Mouse (Mus musculus): ENCODE results near the gene Tmem268. TPM values are rescaled to one million over a fixed set of nuclear protein-coding genes. Genes with fewer than 3 reads are reported as not detected.

Tmem268 gene
- polyA plus RNA-seq, 2 experiments: 5.1 to 7.9 TPM

GRCm38 (mm10) chr4:63625563-63626080, 67.0 kb downstream of the Tmem268 start:
- no peaks in the 10 kb centered on the region for H3K9me3 ChIP-seq (ENCODE audit: control insufficient read depth, low read length)
- TF ChIP-seq CTCF (IDR thresholded peaks at IDR 0.05; ENCODE audit: low read depth) (no peak), EP300 (IDR thresholded peaks at IDR 0.05; ENCODE audit: low read depth) (no peak)
- no peaks in the 10 kb centered on the region for H3K36me3 ChIP-seq (replicated peaks; ENCODE audit: control insufficient read depth, insufficient read depth, low read depth)
- no peak overlapping the region for H3K4me3 ChIP-seq (ENCODE audit: insufficient read depth in 1 of 2, low read depth in 2 of 2, low read length in 2 of 2)
- no peak overlapping the region for H3K4me2 ChIP-seq (ENCODE audit: low read depth)
- no peak overlapping the region for H3K27ac ChIP-seq
- no peak overlapping the region for H3K9ac ChIP-seq (replicated peaks)
- H3K4me1 ChIP-seq (replicated peaks; ENCODE audit: control insufficient read depth in 2 of 2, insufficient read depth in 2 of 2, low read length in 1 of 2): no peaks in the 10 kb centered on the region
- 11% methylated on average over 3 of the region's 3 CpGs for WGBS (ENCODE audit: insufficient replicate concordance)
- ATAC-seq (ENCODE audit: insufficient read depth): no peak
- H3K27me3 ChIP-seq (ENCODE audit: control insufficient read depth, insufficient read depth, low read length): no peaks in the 10 kb centered on the region
- DNase-seq (ENCODE audit: low read depth in 3 of 3, low spot score in 3 of 3): peak in 1 of 3 experiments; percentile 1

GRCm38 (mm10) chr4:63627111-63627510, 68.5 kb downstream of the Tmem268 start:
- TF ChIP-seq CTCF (IDR thresholded peaks at IDR 0.05; ENCODE audit: low read depth): no peak
- no peak for TF ChIP-seq EP300 (IDR thresholded peaks at IDR 0.05; ENCODE audit: low read depth)
- no peaks in the 10 kb centered on the region for H3K9me3 ChIP-seq (ENCODE audit: control insufficient read depth, low read length)

GRCm38 (mm10) chr4:63633181-63633580, 74.6 kb downstream of the Tmem268 start:
- Histone ChIP-seq H3K9ac (replicated peaks) (no peak overlapping the region), H3K9me3 (ENCODE audit: control insufficient read depth, low read length) (no peaks in the 10 kb centered on the region), H3K4me3 (ENCODE audit: insufficient read depth in 1 of 2, low read depth in 2 of 2, low read length in 2 of 2) (no peak overlapping the region), H3K27me3 (ENCODE audit: control insufficient read depth, insufficient read depth, low read length) (no peaks in the 10 kb centered on the region), H3K27ac (no peak overlapping the region), H3K4me2 (ENCODE audit: low read depth) (no peak overlapping the region), H3K36me3 (replicated peaks; ENCODE audit: control insufficient read depth, insufficient read depth, low read depth) (no peaks in the 10 kb centered on the region), H3K4me1 (replicated peaks; ENCODE audit: control insufficient read depth in 2 of 2, insufficient read depth in 2 of 2, low read length in 1 of 2) (no peaks in the 10 kb centered on the region)
- ATAC-seq (ENCODE audit: insufficient read depth): no peak
- TF ChIP-seq CTCF (IDR thresholded peaks at IDR 0.05; ENCODE audit: low read depth) (no peak), EP300 (IDR thresholded peaks at IDR 0.05; ENCODE audit: low read depth) (no peak)
- no peak for DNase-seq (ENCODE audit: low read depth in 3 of 3, low spot score in 3 of 3)
- 67% methylated on average over 2 of the region's 2 CpGs for WGBS (ENCODE audit: insufficient replicate concordance)

More at GRCm38 (mm10) chr4:63627111-63627510, 68.5 kb downstream of the Tmem268 start:
- no peak overlapping the region for H3K4me2 ChIP-seq (ENCODE audit: low read depth)
- WGBS (ENCODE audit: insufficient replicate concordance): 57% methylated on average over 8 of the region's 8 CpGs
- H3K27ac ChIP-seq: no peak overlapping the region
- DNase-seq (ENCODE audit: low read depth in 3 of 3, low spot score in 3 of 3) (no peak), ATAC-seq (ENCODE audit: insufficient read depth) (no peak)
- H3K4me1 ChIP-seq (replicated peaks; ENCODE audit: control insufficient read depth in 2 of 2, insufficient read depth in 2 of 2, low read length in 1 of 2): no peaks in the 10 kb centered on the region
- H3K4me3 ChIP-seq (ENCODE audit: insufficient read depth in 1 of 2, low read depth in 2 of 2, low read length in 2 of 2): no peak overlapping the region
- H3K27me3 ChIP-seq (ENCODE audit: control insufficient read depth, insufficient read depth, low read length): no peaks in the 10 kb centered on the region
- no peak overlapping the region for H3K9ac ChIP-seq (replicated peaks)
- no peaks in the 10 kb centered on the region for H3K36me3 ChIP-seq (replicated peaks; ENCODE audit: control insufficient read depth, insufficient read depth, low read depth)

Other genes starting within 250 kb of the Tmem268 start
- not detected in 2 replicates for gene Orm1, start 214.2 kb upstream of the Tmem268 start, polyA plus RNA-seq (2012; rRNA removed)
- gene Orm1, start 214.2 kb upstream of the Tmem268 start, polyA plus RNA-seq (2014; fragmentation: Nextera tagmentation; extraction: Ambion mirVana): not detected in 2 replicates
- gene Orm3, start 202.6 kb upstream of the Tmem268 start, polyA plus RNA-seq (2012; rRNA removed): not detected in 2 replicates
- not detected in 2 replicates for gene Orm3, start 202.6 kb upstream of the Tmem268 start, polyA plus RNA-seq (2014; fragmentation: Nextera tagmentation; extraction: Ambion mirVana)
- not detected in 2 replicates for gene Orm2, start 196.3 kb upstream of the Tmem268 start, polyA plus RNA-seq (2012; rRNA removed)
- not detected in 2 replicates for gene Orm2, start 196.3 kb upstream of the Tmem268 start, polyA plus RNA-seq (2014; fragmentation: Nextera tagmentation; extraction: Ambion mirVana)
- gene Akna, start 155.4 kb upstream of the Tmem268 start, polyA plus RNA-seq (2012; rRNA removed): 2.2 TPM in 2 replicates
- 2.4 and 2.8 TPM in 2 replicates for gene Akna, start 155.4 kb upstream of the Tmem268 start, polyA plus RNA-seq (2014; fragmentation: Nextera tagmentation; extraction: Ambion mirVana)
- gene Whrn, start 62.8 kb upstream of the Tmem268 start, polyA plus RNA-seq (2012; rRNA removed): 0.53 and 0.61 TPM in 2 replicates
- 0.23 and 0.29 TPM in 2 replicates for gene Whrn, start 62.8 kb upstream of the Tmem268 start, polyA plus RNA-seq (2014; fragmentation: Nextera tagmentation; extraction: Ambion mirVana)
- 27.1 and 42.6 TPM in 2 replicates for gene Atp6v1g1, start 14.0 kb upstream of the Tmem268 start, polyA plus RNA-seq (2012; rRNA removed)
- gene Atp6v1g1, start 14.0 kb upstream of the Tmem268 start, polyA plus RNA-seq (2014; fragmentation: Nextera tagmentation; extraction: Ambion mirVana): 117 and 119 TPM in 2 replicates
- not detected in 2 replicates for gene Gm11213, start 46.5 kb downstream of the Tmem268 start, polyA plus RNA-seq (2012; rRNA removed)
- gene Gm11213, start 46.5 kb downstream of the Tmem268 start, polyA plus RNA-seq (2014; fragmentation: Nextera tagmentation; extraction: Ambion mirVana): not detected in 2 replicates
- gene Tex48, start 63.6 kb downstream of the Tmem268 start, polyA plus RNA-seq (2012; rRNA removed): not detected in 2 replicates
- not detected in 2 replicates for gene Tex48, start 63.6 kb downstream of the Tmem268 start, polyA plus RNA-seq (2014; fragmentation: Nextera tagmentation; extraction: Ambion mirVana)
- gene Gm11214, start 104.6 kb downstream of the Tmem268 start, polyA plus RNA-seq (2012; rRNA removed): not detected in 2 replicates
- gene Gm11214, start 104.6 kb downstream of the Tmem268 start, polyA plus RNA-seq (2014; fragmentation: Nextera tagmentation; extraction: Ambion mirVana): not detected in 2 replicates
- 0.02 TPM in 1 of 2 replicates, not detected in the other for gene Tnfsf15, start 186.3 kb downstream of the Tmem268 start, polyA plus RNA-seq (2012; rRNA removed)
- gene Tnfsf15, start 186.3 kb downstream of the Tmem268 start, polyA plus RNA-seq (2014; fragmentation: Nextera tagmentation; extraction: Ambion mirVana): 0.04 and 0.08 TPM in 2 replicates

Data from liver, embryonic 14.5 days (tissue).